Mouse (Mus musculus): ENCODE results near the gene Msl3.

- TF ChIP-seq E2F4 (IDR thresholded peaks at IDR 0.05; ENCODE audit: insufficient read depth), result no peak
- no peak for TF ChIP-seq TCF12 (IDR thresholded peaks at IDR 0.05; ENCODE audit: insufficient read depth, poor library complexity, severe bottlenecking)
- TF ChIP-seq USF1 (IDR thresholded peaks at IDR 0.05; ENCODE audit: low read depth), result no peak
- TF ChIP-seq MAX (IDR thresholded peaks at IDR 0.05; ENCODE audit: low read depth), result no peak
- no peak for TF ChIP-seq POLR2A (IDR thresholded peaks at IDR 0.05; ENCODE audit: insufficient read length, low read depth)
- TF ChIP-seq CEBPB (IDR thresholded peaks at IDR 0.05; ENCODE audit: insufficient read depth, poor library complexity, severe bottlenecking), result no peak
- TF ChIP-seq TCF3 (IDR thresholded peaks at IDR 0.05; ENCODE audit: insufficient read length, low read depth), result no peak
- TF ChIP-seq MYOD1 (IDR thresholded peaks at IDR 0.05; ENCODE audit: control insufficient read depth in 1 of 3, insufficient read length in 2 of 3, low read depth in 2 of 3), result no peak
- no peak for TF ChIP-seq POLR2AphosphoS2 (IDR thresholded peaks at IDR 0.05; ENCODE audit: insufficient read length, low read depth)
- no peak for TF ChIP-seq SRF (IDR thresholded peaks at IDR 0.05; ENCODE audit: control insufficient read depth, insufficient read length, low read depth)
Observed at GRCm38 (mm10) chrX:168660236-168660635, 13.5 kb downstream of the Msl3 start.
